Comparison of ENCODE assay signal across 8 mouse cellular contexts in the genomic region with DNA sequence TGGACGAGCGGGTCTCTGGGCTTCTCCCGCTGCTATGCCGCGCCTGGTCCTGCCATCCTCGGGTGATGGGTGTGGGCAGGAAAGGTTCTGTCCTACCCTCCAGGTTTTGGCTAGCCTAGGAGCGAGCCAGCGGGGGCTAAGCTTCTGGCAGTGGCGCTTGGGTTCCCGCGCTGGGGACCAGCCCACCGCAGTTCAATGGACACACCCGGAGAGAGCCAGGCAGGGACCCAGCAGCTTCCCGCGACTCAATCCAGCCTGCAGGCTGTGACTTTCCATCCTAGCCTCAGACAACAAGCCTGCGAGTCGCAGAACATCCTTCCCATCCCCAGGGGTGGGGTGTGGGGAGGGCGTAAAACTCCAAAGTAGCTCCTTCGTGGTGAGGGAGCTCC. TPM values are rescaled to one million over a fixed set of nuclear protein-coding genes. Genes with fewer than 3 reads are reported as not detected.
DNase-seq lines count a peak whose midpoint lies in the region; ATAC-seq and TF ChIP-seq lines count a peak whose summit lies in the region.
"Had no signal": no experiment of that assay in that cellular context is flagged by ENCODE, and none has a peak within 500 bp of the region (broad histone marks: within the 10 kb centered on the region; RNA-seq: fewer than 3 reads in every experiment).

No protein-coding gene starts in this region.

- TF ChIP-seq POLR2A in ES-Bruce4 (IDR thresholded peaks at IDR 0.05; ENCODE audit: insufficient read depth, low read length) = no peak

- H3K4me3 ChIP-seq in ES-Bruce4 (ENCODE audit: low read depth, low read length) = peak overlapping the region; percentile 93
- H3K4me3 ChIP-seq in forebrain, embryonic 11.5 days (ENCODE audit: low read depth, low read length) = peak overlapping the region; percentile 63
- peak overlapping the region; percentile 87 for H3K4me3 ChIP-seq in hindbrain, embryonic 16.5 days (ENCODE audit: low read length)
- H3K4me3 ChIP-seq in midbrain, embryonic 16.5 days (ENCODE audit: low read depth, low read length) = peak overlapping the region; percentile 85
- H3K4me3 ChIP-seq in stomach, embryonic 16.5 days (replicated peaks; ENCODE audit: low read length) = peak overlapping the region; percentile 71

- no peak for TF ChIP-seq CTCF in ES-Bruce4 (IDR thresholded peaks at IDR 0.05; ENCODE audit: low read depth, low read length)

- H3K4me2 ChIP-seq in forebrain, embryonic 11.5 days (ENCODE audit: low read depth, low read length, severe bottlenecking) = peak overlapping the region; percentile 93
- H3K4me2 ChIP-seq in hindbrain, embryonic 16.5 days (ENCODE audit: low read length) = peak overlapping the region; percentile 72
- H3K4me2 ChIP-seq in midbrain, embryonic 16.5 days (ENCODE audit: low read length) = peak overlapping the region; percentile 90
- H3K4me2 ChIP-seq in stomach, embryonic 16.5 days (ENCODE audit: low read depth, low read length) = peak overlapping the region; percentile 98

- no peak overlapping the region for H3K27ac ChIP-seq in ES-Bruce4 (ENCODE audit: insufficient read depth, low read length)
- H3K27ac ChIP-seq in forebrain, embryonic 11.5 days (ENCODE audit: low read depth, low read length) = no peak overlapping the region
- no peak overlapping the region for H3K27ac ChIP-seq in hindbrain, embryonic 16.5 days (ENCODE audit: low read depth, low read length)
- no peak overlapping the region for H3K27ac ChIP-seq in midbrain, embryonic 16.5 days (ENCODE audit: low read length)
- H3K27ac ChIP-seq in stomach, embryonic 16.5 days (ENCODE audit: low read length) = no peak overlapping the region

- TF ChIP-seq EP300 in ES-Bruce4 (IDR thresholded peaks at IDR 0.05; ENCODE audit: insufficient read depth, low read depth, low read length) = no peak

- peak overlapping the region; percentile 87 for H3K9ac ChIP-seq in ES-Bruce4 (ENCODE audit: low read depth, poor library complexity, severe bottlenecking)
- H3K9ac ChIP-seq in forebrain, embryonic 11.5 days (ENCODE audit: low read length) = peak overlapping the region; percentile 59
- peak overlapping the region; percentile 82 for H3K9ac ChIP-seq in hindbrain, embryonic 16.5 days (ENCODE audit: low read depth, low read length)
- peak overlapping the region; percentile 85 for H3K9ac ChIP-seq in midbrain, embryonic 16.5 days (ENCODE audit: low read depth, low read length)
- peak overlapping the region; percentile 76 for H3K9ac ChIP-seq in stomach, embryonic 16.5 days (ENCODE audit: low read length)

- no peaks in the 10 kb centered on the region for H3K9me3 ChIP-seq in ES-Bruce4 (replicated peaks; ENCODE audit: control insufficient read depth, insufficient read depth, low read length, poor library complexity, severe bottlenecking)
- no peaks in the 10 kb centered on the region for H3K9me3 ChIP-seq in forebrain, embryonic 11.5 days (ENCODE audit: control insufficient read depth, low read length)
- no peaks in the 10 kb centered on the region for H3K9me3 ChIP-seq in hindbrain, embryonic 16.5 days (ENCODE audit: control insufficient read depth, low read length)
- no peaks in the 10 kb centered on the region for H3K9me3 ChIP-seq in midbrain, embryonic 16.5 days (replicated peaks; ENCODE audit: control insufficient read depth, low read length, poor library complexity, severe bottlenecking)
- H3K9me3 ChIP-seq in stomach, embryonic 16.5 days (replicated peaks; ENCODE audit: control insufficient read depth, low read length) = no peaks in the 10 kb centered on the region

- peak; percentile 40 for ATAC-seq in forebrain, embryonic 11.5 days (replicated peaks; ENCODE audit: low FRiP score)
- ATAC-seq in hindbrain, embryonic 16.5 days = peak; percentile 55
- ATAC-seq in midbrain, embryonic 16.5 days = peak; percentile 43
- ATAC-seq in stomach, embryonic 16.5 days (ENCODE audit: insufficient read depth, low FRiP score) = peak; percentile 11; the same call in 1 of the 2 replicates

- 1% methylated on average over 19 of the region's 19 CpGs for WGBS in forebrain, embryonic 11.5 days
- WGBS in hindbrain, embryonic 16.5 days = under 1% methylated on average over 19 of the region's 19 CpGs
- 0% methylated on average over 19 of the region's 19 CpGs for WGBS in midbrain, embryonic 16.5 days
- 1% methylated on average over 19 of the region's 19 CpGs for whole genome bisulfite sequencing in stomach, embryonic 16.5 days

- peak; percentile 71 for DNase-seq in A20 (ENCODE audit: low read depth, low spot score)
- peak; percentile 67 for DNase-seq in forebrain, embryonic 11.5 days (ENCODE audit: low spot score)
- peak; percentile 5 for DNase-seq in liver

- H3K36me3 ChIP-seq in ES-Bruce4 (ENCODE audit: control insufficient read depth, insufficient read depth, low read length, poor library complexity, severe bottlenecking) = no peaks in the 10 kb centered on the region
- H3K36me3 ChIP-seq in forebrain, embryonic 11.5 days (ENCODE audit: control insufficient read depth, insufficient read depth, low read length) = no peaks in the 10 kb centered on the region
- no peaks in the 10 kb centered on the region for H3K36me3 ChIP-seq in hindbrain, embryonic 16.5 days (ENCODE audit: control insufficient read depth, insufficient read depth, low read length)
- no peaks in the 10 kb centered on the region for H3K36me3 ChIP-seq in midbrain, embryonic 16.5 days (ENCODE audit: control insufficient read depth, insufficient read depth, low read length)
- H3K36me3 ChIP-seq in stomach, embryonic 16.5 days (ENCODE audit: control insufficient read depth, insufficient read depth, low read length) = no peaks in the 10 kb centered on the region

- no peaks in the 10 kb centered on the region for H3K4me1 ChIP-seq in ES-Bruce4 (ENCODE audit: control insufficient read depth, insufficient read depth, low read length)
- H3K4me1 ChIP-seq in forebrain, embryonic 11.5 days (replicated peaks; ENCODE audit: control insufficient read depth, insufficient read depth, low read length) = 0 out of 2 replicates have a peak, but pooled peaks cover 1% of the 10 kb centered on the region
- H3K4me1 ChIP-seq in hindbrain, embryonic 16.5 days (ENCODE audit: control insufficient read depth, insufficient read depth, low read depth, low read length) = peaks cover 5% of the 10 kb centered on the region; the same call in 1 of the 2 replicates
- H3K4me1 ChIP-seq in midbrain, embryonic 16.5 days (ENCODE audit: control insufficient read depth, insufficient read depth, low read length) = peaks cover 9% of the 10 kb centered on the region
- peaks cover 6% of the 10 kb centered on the region; the same call in 1 of the 2 replicates for H3K4me1 ChIP-seq in stomach, embryonic 16.5 days (ENCODE audit: control insufficient read depth, insufficient read depth, low read length)

- H3K27me3 ChIP-seq in ES-Bruce4 (ENCODE audit: control insufficient read depth, insufficient read depth, low read length, poor library complexity, severe bottlenecking) = peaks cover 11% of the 10 kb centered on the region
- peaks cover 7% of the 10 kb centered on the region; the same call in 1 of the 2 replicates for H3K27me3 ChIP-seq in forebrain, embryonic 11.5 days (ENCODE audit: control insufficient read depth, insufficient read depth, low read length)
- H3K27me3 ChIP-seq in hindbrain, embryonic 16.5 days (replicated peaks; ENCODE audit: control insufficient read depth, insufficient read depth, low read length) = no peaks in the 10 kb centered on the region
- H3K27me3 ChIP-seq in midbrain, embryonic 16.5 days (ENCODE audit: control insufficient read depth, insufficient read depth, low read depth, low read length) = no peaks in the 10 kb centered on the region
- H3K27me3 ChIP-seq in stomach, embryonic 16.5 days (ENCODE audit: control insufficient read depth, insufficient read depth, low read length) = no peaks in the 10 kb centered on the region

RNA-seq across cellular contexts. Expression of a gene that starts 0.3 kb away (rescaled TPM):
- 0.67 and 0.87 TPM in 2 replicates for polyA plus RNA-seq in ES-Bruce4 (2011; ENCODE audit: insufficient read depth, insufficient read length, low read depth, missing spikeins)
- 0.51 and 0.79 TPM in 2 replicates for polyA plus RNA-seq in forebrain, embryonic 11.5 days (2014; fragmentation: Nextera tagmentation; extraction: Ambion mirVana)
- 2.6 TPM in 2 replicates for polyA plus RNA-seq in hindbrain, embryonic 16.5 days (2015; fragmentation: Nextera tagmentation; extraction: Ambion mirVana)
- 1.5 and 2.4 TPM in 2 replicates for polyA plus RNA-seq in midbrain, embryonic 16.5 days (2015; fragmentation: Nextera tagmentation; extraction: Ambion mirVana)
- polyA plus RNA-seq in stomach, embryonic 16.5 days (2015; fragmentation: Nextera tagmentation; extraction: Ambion mirVana) = 1.3 and 1.5 TPM in 2 replicates
- polyA plus RNA-seq: erythroblast, embryonic 14.5 days had no signal

Comparison
In these comparisons a context has a peak if more than half of its experiments do, and no peak if none do; other contexts are left out.
1. DNase-seq: peak in every context shown above with its lines; median percentile 71 in A20; 67 in forebrain, embryonic 11.5 days; 5 in liver.